Mouse (Mus musculus): ENCODE measurements at regions not wholly inside any gene's neighbourhood (a gene's known extent, or its start where the extent isn't known, plus 50 kb on each side); places are given as distances from the start of the nearest gene placed in this dataset.
"Not testable (repeated sequence)": the region's sequence is repeated elsewhere in the genome, so short reads cannot be mapped to it uniquely, and the experiment has no call there.

DNA sequence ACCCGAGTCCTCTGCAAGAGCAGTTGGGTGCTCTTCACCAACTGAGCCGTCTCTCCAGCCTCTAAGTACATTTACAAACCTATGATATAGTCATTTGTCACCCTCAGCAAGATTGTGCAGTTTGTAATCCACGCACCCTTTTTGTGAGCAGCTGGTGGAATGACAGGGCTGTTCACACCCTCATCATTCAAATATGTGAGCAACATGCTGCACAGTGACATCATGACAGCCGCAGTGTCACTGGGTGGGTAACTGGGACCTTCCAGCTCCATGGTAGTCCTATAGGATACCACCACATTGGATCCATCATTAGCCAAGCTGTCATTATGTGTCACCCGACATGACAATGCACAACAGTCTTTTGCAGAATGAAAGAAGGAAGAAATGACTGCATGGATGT lies 155.0 kb upstream of the Sulf2 start:
- DNase-seq = no peak

- no peak for DNase-seq
Measured at GRCm38 (mm10) chr2:166309882-166310281, 154.4 kb upstream of the Sulf2 start.

DNA sequence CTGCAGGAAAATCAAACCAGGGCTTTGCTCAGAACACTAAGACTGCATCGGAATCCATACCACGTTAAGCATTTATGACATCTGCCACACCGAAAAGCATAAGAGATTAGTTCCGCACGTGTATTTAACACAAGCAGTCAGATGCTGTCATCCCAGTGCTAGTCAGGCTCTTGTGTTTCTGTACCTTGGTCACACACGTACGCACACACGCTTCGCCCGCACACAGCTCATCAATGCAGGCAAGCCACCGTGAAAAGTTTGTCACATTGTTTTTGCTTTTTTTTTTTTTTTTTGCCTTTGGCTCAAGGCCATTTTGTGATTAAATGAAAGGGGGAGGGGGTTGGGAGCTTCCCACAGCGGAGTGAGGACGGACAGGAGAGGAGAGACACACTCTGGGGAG lies 152.1 kb upstream of the Sulf2 start:
- no peak for DNase-seq

DNA sequence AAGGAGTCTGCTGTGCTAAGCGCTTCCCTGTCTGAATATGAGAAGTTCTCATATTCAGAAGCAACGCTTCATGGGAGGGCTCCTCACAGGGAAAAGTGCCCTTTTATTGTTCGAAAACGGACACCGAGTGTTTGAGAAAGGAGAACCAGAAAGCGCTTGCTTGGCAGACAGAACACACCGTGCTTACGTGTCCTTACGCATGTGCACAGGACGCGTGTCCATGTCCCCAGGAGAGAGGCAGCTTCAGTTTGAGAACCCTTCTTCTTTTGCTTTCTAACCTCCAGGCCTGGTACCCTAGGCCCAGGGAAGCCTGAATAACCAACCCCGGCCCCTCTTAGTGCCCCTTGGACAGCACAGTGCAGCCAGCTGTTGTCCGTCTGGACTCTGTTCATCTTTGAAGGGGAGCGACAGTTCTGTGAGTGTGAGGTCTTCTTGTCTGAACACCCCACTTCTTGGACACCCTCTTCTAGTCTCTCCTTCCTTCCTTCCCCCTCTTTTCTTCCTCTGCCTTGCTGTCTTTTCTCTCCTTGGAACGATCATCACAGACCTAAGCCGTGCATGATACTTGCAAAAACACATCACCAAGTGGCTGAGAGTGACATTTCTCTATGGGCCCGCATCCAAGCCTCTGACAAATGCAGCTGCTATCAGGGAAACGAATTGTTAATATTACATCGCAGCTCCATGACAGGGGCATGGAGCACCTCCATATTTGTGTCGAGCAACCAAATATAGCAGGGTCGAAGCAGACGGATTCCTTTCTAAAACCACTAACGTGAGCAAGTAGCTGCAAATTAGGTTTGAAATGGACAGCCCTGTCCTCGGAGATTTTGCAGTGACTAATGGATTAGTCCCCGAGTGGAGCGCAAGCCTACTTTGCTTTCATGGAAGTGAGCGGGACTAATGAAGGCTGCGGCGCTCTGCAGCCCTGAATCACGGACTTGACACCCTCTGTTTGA lies 149.9 kb upstream of the Sulf2 start:
- DNase-seq = no peak

DNA sequence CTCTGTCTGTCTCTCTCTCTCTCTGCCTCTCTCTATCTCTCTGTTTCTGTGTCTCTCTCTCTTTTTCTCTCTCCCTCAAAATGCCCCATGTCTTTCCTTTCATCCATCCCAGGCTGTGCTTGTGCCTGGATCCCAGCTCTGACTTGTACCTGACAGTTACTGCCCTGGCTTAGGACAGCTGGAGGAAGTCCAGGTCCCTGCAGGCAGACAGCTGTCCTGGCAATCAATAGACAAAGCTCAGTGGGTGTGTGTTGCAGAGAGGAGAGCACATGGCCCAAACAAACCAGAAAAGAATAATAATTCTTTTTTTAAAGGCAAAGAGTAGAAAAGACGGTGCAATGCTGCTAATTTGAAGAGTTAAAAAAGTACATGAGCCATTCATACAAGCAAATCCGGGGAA lies 148.4 kb upstream of the Sulf2 start:
- DNase-seq = no peak

DNA sequence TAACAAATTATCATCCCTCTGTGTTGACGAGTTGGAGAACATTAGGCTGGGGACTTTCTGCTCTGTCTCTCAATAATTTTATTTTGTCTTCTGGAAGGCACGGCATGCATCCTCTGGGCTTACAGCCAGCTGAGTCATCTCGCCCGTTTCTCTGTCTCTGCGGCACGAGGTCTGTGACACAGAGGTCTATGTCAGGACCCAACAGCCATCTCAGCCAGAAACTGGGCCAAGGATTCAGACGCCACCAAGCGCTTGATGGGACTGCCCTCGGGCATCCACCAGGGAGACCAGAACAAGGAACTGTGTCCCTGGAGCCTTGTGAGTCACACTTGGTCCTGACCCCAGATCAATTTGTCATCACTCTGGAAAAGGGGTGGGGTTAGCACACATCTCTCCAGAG lies 145.7 kb upstream of the Sulf2 start:
- peak; percentile 60 to 74 for DNase-seq

DNA sequence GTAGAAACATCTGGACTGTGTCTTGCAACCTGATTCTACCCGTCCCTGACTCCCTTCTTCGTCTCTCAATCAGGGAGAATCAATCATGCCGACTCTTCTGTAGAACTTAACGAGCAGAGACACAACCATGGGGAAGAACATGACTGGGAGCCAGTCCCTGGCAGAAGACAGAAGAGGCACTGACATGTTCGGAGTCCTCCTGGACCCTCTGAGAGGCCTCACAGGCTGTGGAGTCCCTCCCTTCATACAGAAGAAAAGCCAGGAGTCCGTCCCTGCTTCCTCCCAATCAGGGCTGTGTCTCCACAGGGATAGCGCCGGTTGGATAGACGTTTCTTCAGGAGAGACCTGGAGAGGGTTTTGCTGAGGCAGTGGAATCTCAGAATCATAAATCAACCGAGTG lies 139.2 kb upstream of the Sulf2 start:
- DNase-seq = no peak

DNA sequence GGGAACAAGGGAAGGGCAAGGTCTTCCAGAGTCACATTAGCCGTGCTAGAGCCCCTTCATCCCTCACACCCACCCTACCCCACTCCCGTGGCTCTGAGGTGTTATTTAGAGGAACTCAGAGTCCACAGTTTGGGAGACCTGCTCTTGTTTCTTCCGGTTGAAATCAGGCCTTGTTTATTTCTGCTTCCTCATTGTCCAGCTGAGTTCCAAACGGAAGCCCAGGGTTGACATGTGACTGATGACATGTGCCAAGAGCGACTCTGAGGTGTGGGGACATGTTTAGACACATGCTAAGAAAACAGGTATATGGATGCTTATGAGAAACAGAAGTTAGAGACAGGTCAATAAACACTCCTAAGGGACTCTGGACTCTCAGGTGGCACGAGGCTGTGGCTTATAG lies 137.5 kb upstream of the Sulf2 start:
- DNase-seq = no peak

- peak; percentile 7 to 24 for DNase-seq
Measured at GRCm38 (mm10) chr2:166291266-166291665, 135.8 kb upstream of the Sulf2 start.

GRCm38 (mm10) chr2:166290826-166291225 lies 135.4 kb upstream of the Sulf2 start:
- DNase-seq = no peak

GRCm38 (mm10) chr2:166289198-166289597 lies 133.7 kb upstream of the Sulf2 start:
- DNase-seq = no peak

GRCm38 (mm10) chr2:166281137-166281536 lies 125.7 kb upstream of the Sulf2 start:
- not testable (repeated sequence) for DNase-seq

GRCm38 (mm10) chr2:166280651-166281127 lies 125.2 kb upstream of the Sulf2 start:
- DNase-seq = no peak

DNA sequence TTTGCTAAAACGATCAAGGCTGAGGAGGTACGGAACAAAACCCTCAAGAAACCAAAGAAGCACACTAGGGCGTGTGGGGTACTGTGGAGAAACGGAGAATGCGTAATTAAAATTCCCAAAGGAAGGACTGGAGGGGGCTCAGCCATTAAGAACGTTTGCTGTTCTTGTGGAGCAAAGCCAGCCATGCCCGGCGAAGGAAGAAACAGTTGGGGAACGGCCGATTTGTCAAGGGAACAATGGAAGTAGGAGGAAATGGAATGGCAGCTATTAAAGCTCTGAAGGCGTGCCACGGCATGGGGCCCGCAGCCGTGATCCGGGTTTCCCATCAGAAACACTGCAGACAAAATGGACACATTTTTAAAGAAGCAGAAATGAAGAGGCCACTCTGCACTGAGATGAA lies 124.2 kb upstream of the Sulf2 start:
- DNase-seq = no peak

GRCm38 (mm10) chr2:166275398-166275797 lies 119.9 kb upstream of the Sulf2 start:
- DNase-seq = no peak

DNA sequence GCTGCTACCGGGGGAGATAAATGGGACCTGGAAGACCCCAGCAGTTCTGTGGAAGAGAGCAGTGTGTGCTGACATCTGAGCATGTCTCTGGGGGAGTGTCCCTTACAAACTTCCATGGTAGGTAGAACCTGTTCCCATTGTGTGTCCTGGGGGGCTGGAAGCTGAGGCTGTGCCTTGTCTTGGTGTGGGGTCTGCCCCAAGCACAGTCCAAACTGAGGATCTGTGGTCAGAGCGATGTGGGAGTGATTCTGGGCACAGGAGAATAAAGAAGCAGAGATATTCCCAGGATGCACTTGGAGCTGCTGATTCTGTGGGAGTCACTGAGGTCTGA lies 118.5 kb upstream of the Sulf2 start:
- no peak for DNase-seq

- peak; percentile 73 to 77 for DNase-seq
Measured at GRCm38 (mm10) chr2:166273312-166274015, 118.0 kb upstream of the Sulf2 start.

DNA sequence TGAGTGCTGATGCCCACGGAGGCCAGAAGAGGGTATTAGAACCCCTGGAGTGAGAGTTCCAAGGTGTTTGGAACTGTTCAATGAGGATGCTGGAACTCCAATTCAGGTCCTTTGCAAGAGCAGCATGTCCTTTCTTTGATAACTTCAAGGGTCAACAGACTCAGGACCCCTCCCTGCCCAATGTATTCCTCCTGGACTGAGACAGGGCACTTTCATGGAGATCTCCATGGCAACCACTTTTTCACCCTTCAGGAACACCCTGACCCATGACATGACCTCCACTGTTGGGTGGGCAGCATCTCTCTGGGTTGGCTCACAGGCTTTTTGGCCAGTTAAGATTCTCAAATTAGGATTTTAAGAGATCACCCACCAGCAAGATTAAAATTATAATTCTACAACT lies 117.4 kb upstream of the Sulf2 start:
- DNase-seq = no peak

DNA sequence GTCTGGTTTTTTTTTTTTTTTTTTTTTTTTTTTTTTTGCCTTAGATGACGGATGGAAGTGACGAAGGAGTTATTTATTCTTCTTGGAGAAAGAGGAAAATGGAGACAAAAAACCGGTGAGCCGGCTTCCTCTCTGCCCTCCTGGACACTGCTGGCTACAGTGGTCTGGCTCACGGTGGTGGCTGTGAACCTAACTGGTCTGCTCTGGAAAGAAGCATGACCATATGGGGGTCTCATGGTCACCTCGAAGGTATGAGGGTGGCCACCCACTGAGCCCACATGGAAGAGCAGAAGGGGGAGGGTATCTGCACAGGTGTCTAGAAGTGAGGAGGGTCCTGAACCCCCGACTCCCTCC lies 116.7 kb upstream of the Sulf2 start:
- no peak for DNase-seq

GRCm38 (mm10) chr2:166271373-166272189 lies 116.1 kb upstream of the Sulf2 start:
- DNase-seq = no peak

GRCm38 (mm10) chr2:166270007-166270406 lies 114.5 kb upstream of the Sulf2 start:
- DNase-seq = no peak

GRCm38 (mm10) chr2:166266915-166267314 lies 111.5 kb upstream of the Sulf2 start:
- no peak for DNase-seq

DNA sequence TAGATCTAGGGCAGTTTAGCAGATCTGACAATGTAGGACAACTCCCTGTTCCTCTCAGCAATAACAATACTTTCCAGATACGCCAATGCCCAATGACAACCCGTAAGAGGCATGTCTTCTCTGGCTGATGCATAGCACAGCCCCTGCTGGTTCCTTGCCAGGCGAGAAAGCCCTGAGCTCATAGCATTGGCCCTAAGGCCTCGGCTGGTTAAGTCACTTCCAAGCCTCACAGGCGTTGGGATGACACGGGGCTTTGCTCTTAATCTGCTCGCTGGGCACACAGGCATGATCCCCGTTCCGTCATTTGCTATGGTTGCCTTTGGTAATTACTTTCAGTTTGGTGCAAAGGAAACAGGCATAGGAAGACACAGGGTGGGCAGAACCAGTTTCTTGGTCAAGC lies 111.0 kb upstream of the Sulf2 start:
- DNase-seq = no peak
